Mouse (Mus musculus) CH12.LX (cell line): ENCODE data around the gene Oprm1.

ENCODE experiments used
- CHD1 ChIP-seq: IDR thresholded peaks from 2 replicates; pipeline ENCODE4 v1.6.1; 2012; ENCODE audit warnings: low read depth, low read length, improper control_type of control experiment, inconsistent platforms
- CHD2 ChIP-seq: IDR thresholded peaks from 2 replicates; pipeline ENCODE4 v1.6.1; 2011; ENCODE audit warnings: low read length, improper control_type of control experiment
- CTCF ChIP-seq, 2 experiments: IDR thresholded peaks in 1 of 2; conservative IDR thresholded peaks in 1 of 2; 2 replicates each; pipeline ENCODE4 v1.5.1; 2011 to 2012; ENCODE audit warnings: low read depth in 2 of 2, low read length in 2 of 2, improper control_type of control experiment in 1 of 2, inconsistent platforms in 1 of 2, mild to moderate bottlenecking in 1 of 2, moderate library complexity in 1 of 2
- MXI1 ChIP-seq: IDR thresholded peaks from 2 replicates; pipeline ENCODE4 v1.6.1; 2011; ENCODE audit warnings: mild to moderate bottlenecking, low read depth, low read length, improper control_type of control experiment
- POLR2AphosphoS2 ChIP-seq: IDR thresholded peaks from 2 replicates; pipeline ENCODE4 v1.6.1; 2011; ENCODE audit warnings: low read depth, low read length, improper control_type of control experiment
- SMC3 ChIP-seq: IDR thresholded peaks from 2 replicates; pipeline ENCODE4 v1.6.1; 2011; ENCODE audit warnings: low read depth, low read length, improper control_type of control experiment
- TCF12 ChIP-seq: IDR thresholded peaks from 2 replicates; pipeline ENCODE4 v1.6.1; 2014; ENCODE audit warnings: low read depth, mild to moderate bottlenecking, inconsistent platforms, low read length, improper control_type of control experiment
- UBTF ChIP-seq: IDR thresholded peaks from 2 replicates; pipeline ENCODE4 v1.6.1; 2012; ENCODE audit warnings: low read depth, mild to moderate bottlenecking, inconsistent platforms, low read length, improper control_type of control experiment, moderate library complexity
- ZNF384 ChIP-seq: IDR thresholded peaks from 2 replicates; pipeline ENCODE4 v1.6.1; 2012; ENCODE audit warnings: low read depth, low read length, improper control_type of control experiment, inconsistent platforms

DNA sequence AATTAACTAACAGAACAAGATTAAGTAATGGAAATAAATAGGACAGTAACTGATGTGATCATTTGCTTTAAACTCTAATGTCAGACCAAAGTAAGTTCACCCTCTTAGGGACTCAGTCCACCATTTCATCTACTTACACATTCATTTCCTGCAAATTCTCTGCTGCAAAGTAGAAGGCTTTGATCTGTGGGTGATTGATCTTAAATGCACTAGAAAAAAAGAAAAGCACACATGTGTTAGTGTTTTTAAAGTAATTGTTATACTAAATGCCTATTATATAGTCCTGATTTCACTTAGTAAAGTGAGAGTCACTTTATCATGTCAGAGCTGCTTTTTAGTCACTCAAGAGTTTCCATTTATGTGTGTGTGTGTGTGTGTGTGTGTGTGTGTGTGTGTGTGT is 196.2 kb downstream of the Oprm1 start:
- TF ChIP-seq POLR2AphosphoS2: no peak
- no peak for TF ChIP-seq CTCF (conservative IDR thresholded peaks at IDR 0.05 in 1 of 2, IDR thresholded peaks at IDR 0.05 in 1 of 2; ENCODE audit: low read depth in 2 of 2, low read length in 2 of 2)
- no peak for TF ChIP-seq TCF12
- no peak for TF ChIP-seq ZNF384
- no peak for TF ChIP-seq UBTF
- TF ChIP-seq CHD2: no peak
- no peak for TF ChIP-seq SMC3
- no peak for TF ChIP-seq CHD1
- no peak for TF ChIP-seq MXI1
